Mouse (Mus musculus) midbrain, embryonic 10.5 days (tissue): ENCODE data around the gene Lmf1. TPM values are rescaled to one million over a fixed set of nuclear protein-coding genes. Genes with fewer than 3 reads are reported as not detected.

ENCODE experiments used
- DNase-seq: peaks from one replicate; pipeline ENCODE4 v3.0.0-alpha.2; 2017; ENCODE audit warnings: low spot score
- H3K27ac ChIP-seq: fragments of 300-500 bp; sonication (generic); replicated peaks from 2 replicates; pipeline ENCODE4 v1.5.1; 2016; ENCODE audit warnings: mild to moderate bottlenecking
- H3K27me3 ChIP-seq: fragments of 300-500 bp; sonication (generic); 2 replicates; pipeline ENCODE4 v1.6.1; 2016; ENCODE audit warnings: low read depth, mild to moderate bottlenecking; ENCODE audit not compliant: poor library complexity, severe bottlenecking
- H3K36me3 ChIP-seq: fragments of 300-500 bp; sonication (generic); 2 replicates; pipeline ENCODE4 v1.6.1; 2016; ENCODE audit warnings: mild to moderate bottlenecking, moderate library complexity
- H3K4me1 ChIP-seq: fragments of 300-500 bp; sonication (generic); 2 replicates; pipeline ENCODE4 v1.6.1; 2016
- H3K4me3 ChIP-seq: fragments of 300-500 bp; sonication (generic); 2 replicates; pipeline ENCODE4 v1.5.1; 2016; ENCODE audit warnings: mild to moderate bottlenecking, moderate library complexity
- H3K9me3 ChIP-seq: fragments of 300-500 bp; sonication (generic); replicated peaks from 2 replicates; pipeline ENCODE4 v1.6.1; 2016; ENCODE audit warnings: mild to moderate bottlenecking
- WGBS: fragments of 180-500 bp; shearing (Covaris S2); methylation state at CpG from one replicate; pipeline ENCODE4 v1.1.7; 2016; 5-methylcytosine and 5-hydroxymethylcytosine counted together
- polyA plus RNA-seq: library from polyadenylated mRNA; unstranded; fragments of >200 nt; fragmentation: Nextera tagmentation; extraction: Ambion mirVana; gene quantifications from 2 replicates; pipeline ENCODE4 v1.2.1, GENCODE M21; 2016

Gene Lmf1
- 22.3 and 22.6 TPM in 2 replicates for polyA plus RNA-seq

DNA sequence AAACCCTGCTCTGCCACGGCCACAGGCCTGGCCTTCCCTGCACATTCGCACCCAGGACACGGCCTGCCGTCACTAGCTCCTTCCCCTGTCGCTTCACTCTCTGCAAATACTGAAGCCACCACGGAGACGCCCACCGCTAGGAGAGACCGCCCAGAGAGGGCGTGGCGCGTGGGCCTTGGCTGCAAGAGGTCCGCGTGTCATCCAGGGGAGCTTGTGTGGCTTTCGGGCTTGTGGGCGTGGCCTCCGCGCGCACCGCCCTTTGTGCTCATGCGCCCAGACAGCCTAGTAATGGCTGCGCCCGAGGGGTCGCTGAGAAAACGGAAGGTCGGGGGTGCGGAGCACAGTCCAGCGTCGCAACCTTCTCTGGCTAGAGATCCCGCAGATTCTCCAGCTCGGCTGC lies at the start of gene Lmf1:
TSS of gene Lmf1 (plus strand) at position 166 of the 400 bp plus-strand sequence.
- peak; percentile 96 for DNase-seq
- H3K27ac ChIP-seq: peak within 1 kb of the TSS; percentile 92
- H3K9me3 ChIP-seq: no peaks in the 10 kb centered on the region
- H3K4me1 ChIP-seq: peaks cover 51% of the 10 kb centered on the region
- 0 out of 2 replicates have a peak, but pooled peaks cover 5% of the 10 kb centered on the region for H3K36me3 ChIP-seq
- H3K4me3 ChIP-seq: peak within 1 kb of the TSS; percentile 77
- H3K27me3 ChIP-seq: peaks cover 26% of the 10 kb centered on the region
- under 1% methylated on average over 31 of the region's 31 CpGs for WGBS

DNA sequence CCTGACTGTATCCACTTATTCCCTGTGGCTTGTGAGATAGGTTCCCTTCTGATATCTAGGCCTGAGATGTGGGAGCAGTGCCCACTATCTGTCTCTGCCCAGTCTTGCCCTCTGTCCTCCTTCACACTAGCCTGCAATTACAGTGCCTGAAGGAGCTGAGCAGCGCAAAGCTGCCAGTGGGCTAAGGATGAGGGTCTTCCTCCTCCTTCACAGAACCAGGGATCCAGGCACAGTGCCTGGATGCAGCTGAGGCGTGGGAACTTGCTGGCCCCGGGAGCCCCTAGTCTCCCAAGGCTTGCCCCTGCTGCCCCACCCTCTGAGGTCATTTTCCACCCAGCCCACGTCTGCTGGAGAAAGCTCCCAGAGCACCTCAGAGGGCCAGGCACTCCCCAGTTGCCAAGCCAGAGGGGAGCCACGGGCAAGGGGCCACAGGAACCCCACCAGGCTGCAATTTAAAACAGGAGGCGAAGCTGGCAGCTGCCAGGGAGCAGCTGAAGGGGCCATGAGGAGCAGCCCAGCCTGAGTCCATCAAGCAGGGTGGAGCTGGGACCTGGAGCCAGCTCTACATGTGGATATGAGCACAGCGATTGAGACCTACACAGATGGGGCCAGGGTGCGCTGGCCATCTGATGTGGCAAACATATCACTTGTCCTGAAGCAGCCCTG lies 48.4 kb upstream of the Lmf1 start:
- Histone ChIP-seq H3K4me3 (no peak overlapping the region), H3K4me1 (no peaks in the 10 kb centered on the region), H3K9me3 (no peaks in the 10 kb centered on the region), H3K27me3 (no peaks in the 10 kb centered on the region), H3K36me3 (no peaks in the 10 kb centered on the region), H3K27ac (no peak overlapping the region)
- WGBS: 72% methylated on average over 8 of the region's 8 CpGs
- DNase-seq: no peak

DNA sequence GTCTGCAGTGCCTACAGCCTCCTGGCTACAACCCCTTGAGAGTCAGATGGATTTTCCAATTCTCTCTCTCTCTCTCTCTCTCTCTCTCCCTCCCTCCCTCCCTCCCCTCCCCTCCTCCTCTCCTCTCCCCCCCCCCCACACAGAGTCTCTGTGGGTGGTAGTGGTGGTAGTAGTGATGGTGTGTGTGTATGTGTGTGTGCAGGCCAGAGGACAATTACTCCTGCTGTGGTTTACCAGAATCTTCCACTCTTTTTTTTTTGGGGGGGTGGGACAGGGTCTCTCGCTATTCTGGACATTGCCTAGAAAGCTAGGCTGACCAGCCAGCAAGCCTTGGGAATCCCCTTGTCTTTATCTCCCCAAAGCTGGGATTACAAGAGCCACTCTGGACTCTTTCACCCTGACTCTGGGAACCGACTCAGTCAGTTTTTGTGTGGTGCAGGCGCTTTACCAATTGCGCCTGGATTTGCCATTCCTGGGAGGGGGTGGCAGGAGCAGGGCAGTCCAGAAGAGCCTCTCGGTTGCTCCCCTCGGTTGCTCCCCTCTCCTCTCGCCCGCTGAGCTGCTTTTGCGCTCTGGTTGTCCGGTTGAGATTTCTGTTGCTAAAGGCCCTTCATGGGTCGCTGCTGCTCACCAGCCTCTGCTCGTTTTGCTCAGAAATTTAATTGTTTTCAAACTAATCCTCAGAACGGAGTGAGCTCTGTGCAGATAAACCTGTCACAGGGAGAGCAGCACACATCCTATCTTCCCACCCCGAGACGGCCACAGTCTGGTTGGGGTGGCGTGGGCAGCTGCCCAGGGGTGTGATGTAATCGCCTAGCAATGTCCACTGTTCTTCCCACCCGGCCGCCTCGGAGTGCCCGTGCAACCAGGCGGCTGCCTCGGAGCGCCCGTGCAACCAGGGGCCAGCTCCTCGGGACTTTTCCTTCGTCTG lies 39.7 kb upstream of the Lmf1 start:
- peaks cover 20% of the 10 kb centered on the region for H3K4me1 ChIP-seq
- H3K36me3 ChIP-seq: no peaks in the 10 kb centered on the region
- peak overlapping the region; percentile 41 for H3K4me3 ChIP-seq
- H3K9me3 ChIP-seq: no peaks in the 10 kb centered on the region
- DNase-seq: peak; percentile 60
- H3K27me3 ChIP-seq: peaks cover 35% of the 10 kb centered on the region
- 29% methylated on average over 27 of the region's 27 CpGs for WGBS
- H3K27ac ChIP-seq: peak overlapping the region; percentile 83

DNA sequence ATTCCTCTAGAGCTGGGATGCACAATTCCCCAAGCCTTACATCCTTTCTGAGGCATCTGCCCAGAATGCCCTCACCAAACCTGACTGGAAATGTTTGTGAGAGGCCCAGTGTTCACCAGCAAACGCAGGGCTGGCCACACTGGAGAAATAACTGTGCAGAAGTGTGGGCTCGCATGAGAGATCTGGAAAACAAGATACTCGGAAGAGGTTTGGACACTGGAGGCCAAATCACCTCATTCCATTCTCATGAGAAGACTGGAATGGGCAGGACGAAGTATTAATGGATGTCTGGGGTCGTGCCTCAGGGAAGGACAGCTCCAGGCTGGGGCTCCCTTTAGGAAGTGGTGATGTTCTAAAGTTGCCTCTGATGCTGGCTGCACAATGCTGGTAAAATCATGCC lies 38.2 kb upstream of the Lmf1 start:
- H3K36me3 ChIP-seq: no peaks in the 10 kb centered on the region
- peak overlapping the region; percentile 83 for H3K27ac ChIP-seq
- WGBS: 88% methylated on average over 5 of the region's 5 CpGs
- no peak for DNase-seq
- H3K4me3 ChIP-seq: no peak overlapping the region
- H3K4me1 ChIP-seq: peaks cover 20% of the 10 kb centered on the region
- peaks cover 35% of the 10 kb centered on the region for H3K27me3 ChIP-seq
- H3K9me3 ChIP-seq: no peaks in the 10 kb centered on the region

DNA sequence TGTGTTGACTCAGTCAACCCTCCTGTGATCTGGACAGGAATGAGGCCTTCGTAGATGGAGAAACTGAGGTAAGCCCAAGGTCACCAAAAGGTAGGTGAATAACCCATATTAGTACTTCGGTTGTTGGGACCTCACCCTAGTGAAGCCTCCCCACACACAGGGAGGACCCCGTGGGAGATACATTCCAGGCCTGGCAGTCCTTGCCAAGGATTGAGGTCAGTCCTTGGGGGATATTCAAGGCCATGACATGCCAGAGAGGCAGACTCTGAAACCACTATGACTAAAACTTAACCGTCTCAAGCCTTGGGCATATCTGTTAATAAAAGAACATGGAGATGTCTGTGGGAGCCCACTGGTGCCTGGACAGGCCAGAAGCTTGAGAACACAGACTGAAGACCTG lies 37.1 kb upstream of the Lmf1 start:
- Histone ChIP-seq H3K4me3 (no peak overlapping the region), H3K27ac (no peak overlapping the region), H3K36me3 (no peaks in the 10 kb centered on the region), H3K9me3 (no peaks in the 10 kb centered on the region), H3K4me1 (peaks cover 20% of the 10 kb centered on the region), H3K27me3 (peaks cover 29% of the 10 kb centered on the region)
- no peak for DNase-seq
- 88% methylated on average over 4 of the region's 4 CpGs for WGBS

DNA sequence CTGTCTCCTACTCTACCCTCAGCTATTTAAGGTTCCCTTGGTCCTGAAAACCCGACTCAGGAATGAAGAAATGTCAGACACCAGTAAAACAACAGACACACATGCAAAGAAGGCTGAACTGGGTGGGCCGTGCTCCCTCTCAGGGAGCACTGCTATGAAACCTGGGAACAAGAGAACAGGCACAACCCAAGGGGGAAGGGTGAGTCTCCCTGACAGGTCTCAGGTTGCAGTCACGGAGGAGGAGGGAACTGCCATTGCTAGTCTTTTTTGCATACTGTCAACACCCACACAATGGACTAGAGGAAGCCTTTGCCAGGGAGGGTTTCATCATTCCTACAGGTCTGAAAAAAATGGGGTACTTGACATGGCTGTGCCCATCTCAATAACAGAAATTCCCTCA lies 31.9 kb upstream of the Lmf1 start:
- no peaks in the 10 kb centered on the region for H3K27me3 ChIP-seq
- no peak for DNase-seq
- H3K36me3 ChIP-seq: no peaks in the 10 kb centered on the region
- no peak overlapping the region for H3K4me3 ChIP-seq
- H3K9me3 ChIP-seq: no peaks in the 10 kb centered on the region
- H3K4me1 ChIP-seq: no peaks in the 10 kb centered on the region
- H3K27ac ChIP-seq: no peak overlapping the region
- 56% methylated on average over 3 of the region's 3 CpGs for WGBS

DNA sequence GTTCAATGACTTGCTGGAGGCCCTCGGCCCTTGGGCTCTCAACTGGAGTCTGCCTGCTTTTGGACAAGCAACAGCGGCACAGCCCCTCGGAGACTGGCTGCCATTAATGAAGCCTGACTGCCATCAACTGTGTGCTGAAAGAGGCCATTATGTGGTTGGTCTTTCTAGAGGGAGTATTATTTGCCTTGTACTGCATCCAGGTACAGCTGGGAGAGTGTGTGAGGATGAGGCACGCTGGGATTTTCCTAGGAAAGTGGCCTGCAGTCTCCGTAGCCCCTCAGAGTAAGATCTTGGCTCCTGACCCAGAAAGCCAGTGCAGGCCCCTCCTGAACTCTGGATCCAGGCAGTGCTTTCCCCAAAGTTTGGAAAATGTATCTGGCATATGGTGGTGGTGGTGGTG lies 28.9 kb upstream of the Lmf1 start:
- H3K27me3 ChIP-seq: peaks cover 11% of the 10 kb centered on the region
- no peaks in the 10 kb centered on the region for H3K9me3 ChIP-seq
- 90% methylated on average over 5 of the region's 5 CpGs for WGBS
- no peaks in the 10 kb centered on the region for H3K36me3 ChIP-seq
- H3K4me3 ChIP-seq: no peak overlapping the region
- H3K27ac ChIP-seq: no peak overlapping the region
- no peak for DNase-seq
- peaks cover under 1% of the 10 kb centered on the region for H3K4me1 ChIP-seq

DNA sequence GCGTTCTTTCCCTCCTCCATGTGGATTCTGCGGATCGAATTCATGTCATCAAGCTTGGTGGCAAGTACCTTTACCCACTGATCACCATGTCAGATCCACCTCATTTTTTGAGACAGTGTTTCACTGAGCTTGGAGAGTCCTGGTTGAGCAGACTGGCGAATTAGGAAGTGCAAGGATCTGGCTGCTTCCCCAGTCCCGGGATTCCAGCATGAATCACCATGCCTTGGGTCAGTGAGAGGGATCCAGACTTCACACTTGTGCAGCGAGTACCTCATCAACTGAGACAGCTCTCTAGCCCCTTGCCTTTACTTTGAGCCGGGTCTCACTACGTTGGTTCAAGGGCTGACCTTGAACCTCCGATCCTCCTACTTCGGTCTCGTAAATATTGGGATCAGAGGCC lies 27.6 kb upstream of the Lmf1 start:
- H3K4me3 ChIP-seq: no peak overlapping the region

DNA sequence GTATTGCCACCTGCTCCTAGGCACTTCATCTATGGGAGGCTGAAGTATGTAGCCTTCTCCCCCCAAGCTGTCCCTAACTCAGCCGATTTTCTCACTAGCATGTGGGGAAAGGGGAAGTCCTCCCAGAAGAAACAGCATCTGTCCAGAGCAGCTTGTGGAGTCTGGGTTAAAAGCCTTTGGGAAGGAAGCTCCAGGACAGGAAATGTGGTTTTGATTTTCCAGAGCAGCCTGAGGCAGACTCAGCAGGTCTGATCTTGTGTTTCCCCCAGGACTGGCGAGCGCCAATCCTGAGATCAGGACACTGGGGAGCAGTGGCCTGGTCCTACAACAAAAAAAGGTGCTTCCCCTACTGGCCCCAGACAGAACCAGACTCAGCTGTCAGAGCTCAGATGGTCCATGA lies 23.7 kb upstream of the Lmf1 start:
- Histone ChIP-seq H3K9me3 (no peaks in the 10 kb centered on the region), H3K36me3 (no peaks in the 10 kb centered on the region), H3K4me1 (peaks cover 38% of the 10 kb centered on the region), H3K27me3 (peaks cover 54% of the 10 kb centered on the region), H3K27ac (peak overlapping the region; percentile 84), H3K4me3 (no peak overlapping the region)
- 51% methylated on average over 3 of the region's 3 CpGs for WGBS
- DNase-seq: no peak

More for the DNA sequence above, 27.6 kb upstream of the Lmf1 start:
- no peaks in the 10 kb centered on the region for H3K36me3 ChIP-seq
- whole genome bisulfite sequencing: 91% methylated on average over 11 of the region's 11 CpGs
- H3K27ac ChIP-seq: no peak overlapping the region
- peaks cover 24% of the 10 kb centered on the region for H3K27me3 ChIP-seq
- DNase-seq: no peak
- H3K4me1 ChIP-seq: peaks cover 14% of the 10 kb centered on the region
- no peaks in the 10 kb centered on the region for H3K9me3 ChIP-seq

DNA sequence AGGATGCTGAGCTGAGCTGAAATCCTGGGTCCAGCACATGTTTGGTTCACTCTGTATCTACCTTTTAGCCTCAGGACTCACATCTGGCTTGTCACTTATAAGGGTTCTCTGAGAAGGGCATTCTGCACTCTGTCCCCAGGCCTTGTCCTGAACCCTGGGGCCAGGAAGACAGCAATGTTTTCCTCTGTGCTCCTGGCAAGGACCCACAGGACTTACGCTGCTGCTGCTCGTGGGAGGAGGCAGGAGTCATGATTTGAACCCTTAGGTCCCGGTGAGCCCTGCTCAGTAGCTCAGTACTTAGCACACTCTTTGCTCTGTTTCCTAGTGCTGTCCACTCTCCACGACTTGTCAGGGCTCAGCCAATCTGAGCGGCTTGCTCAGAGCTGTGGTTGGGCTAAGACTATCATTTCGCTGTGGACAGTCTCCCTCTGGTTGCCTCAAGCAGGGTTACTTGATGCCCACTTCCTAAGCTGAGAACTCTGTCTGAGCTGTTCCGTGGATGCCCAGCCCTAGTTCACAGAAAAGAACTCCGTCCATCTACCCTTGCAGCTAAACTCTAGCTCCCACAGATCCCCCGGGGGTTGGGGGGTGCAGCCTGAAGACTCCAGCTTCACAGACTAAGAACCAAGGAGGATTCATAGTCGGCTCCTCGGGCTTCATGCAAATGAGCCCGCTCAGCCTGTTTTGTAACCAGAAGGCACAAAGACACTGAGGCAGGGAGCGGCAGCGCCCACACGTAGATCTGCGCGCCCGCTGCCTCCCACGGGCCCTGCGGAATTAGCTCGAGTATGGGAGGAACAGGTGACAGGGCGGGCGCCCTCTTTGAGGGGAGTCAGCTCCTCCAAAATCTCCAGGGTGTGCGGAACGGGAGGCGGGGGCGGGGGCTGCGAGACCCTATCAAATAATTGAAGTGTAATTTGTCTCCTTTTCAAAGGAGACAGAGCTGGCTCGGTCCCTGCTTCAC lies 22.9 kb upstream of the Lmf1 start:
- H3K27ac ChIP-seq: peak overlapping the region; percentile 84
- H3K27me3 ChIP-seq: peaks cover 62% of the 10 kb centered on the region
- DNase-seq: peak; percentile 52
- no peaks in the 10 kb centered on the region for H3K9me3 ChIP-seq
- H3K4me1 ChIP-seq: peaks cover 45% of the 10 kb centered on the region
- H3K36me3 ChIP-seq: no peaks in the 10 kb centered on the region
- peak overlapping the region; percentile 61 for H3K4me3 ChIP-seq
- WGBS: 7% methylated on average over 29 of the region's 29 CpGs

DNA sequence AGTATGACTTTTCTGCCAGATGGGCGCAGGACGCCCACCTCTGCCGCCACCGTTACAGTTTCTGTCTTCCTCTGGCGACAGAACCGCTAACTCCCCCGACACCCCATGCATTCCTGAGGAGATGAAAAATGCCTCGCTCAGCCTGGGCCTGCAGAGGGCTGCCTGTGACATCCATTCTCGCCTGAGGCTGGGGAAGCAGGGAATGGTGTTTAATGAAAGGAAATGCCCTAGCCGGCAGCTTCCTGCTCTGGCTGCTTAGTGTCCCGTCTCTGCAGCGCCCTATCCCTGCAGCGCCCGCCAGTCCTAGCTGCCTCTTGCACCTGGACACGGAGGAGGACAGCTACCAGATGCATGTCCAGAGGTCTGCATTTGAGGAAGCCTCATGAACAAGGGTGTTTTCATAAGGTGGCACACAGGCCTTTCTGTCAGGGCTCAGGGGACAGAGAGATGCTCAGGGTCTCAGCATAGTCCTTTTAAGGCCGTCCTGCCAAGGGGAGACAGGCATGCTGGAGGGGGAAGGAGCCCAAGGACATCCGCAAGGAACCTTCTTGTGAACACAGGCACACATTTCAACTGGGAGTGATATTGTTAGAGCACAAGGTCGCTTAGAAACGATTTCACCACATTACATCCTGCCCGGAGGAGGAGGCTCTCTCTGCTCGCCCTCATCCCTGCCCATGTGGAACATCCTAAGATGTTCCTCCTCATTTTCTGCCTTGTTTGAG lies 22.1 kb upstream of the Lmf1 start:
- Histone ChIP-seq H3K9me3 (no peaks in the 10 kb centered on the region), H3K36me3 (no peaks in the 10 kb centered on the region), H3K4me1 (peaks cover 54% of the 10 kb centered on the region), H3K4me3 (peak overlapping the region; percentile 61), H3K27me3 (peaks cover 62% of the 10 kb centered on the region), H3K27ac (peak overlapping the region; percentile 84)
- WGBS: 17% methylated on average over 21 of the region's 21 CpGs
- peak; percentile 53 for DNase-seq

DNA sequence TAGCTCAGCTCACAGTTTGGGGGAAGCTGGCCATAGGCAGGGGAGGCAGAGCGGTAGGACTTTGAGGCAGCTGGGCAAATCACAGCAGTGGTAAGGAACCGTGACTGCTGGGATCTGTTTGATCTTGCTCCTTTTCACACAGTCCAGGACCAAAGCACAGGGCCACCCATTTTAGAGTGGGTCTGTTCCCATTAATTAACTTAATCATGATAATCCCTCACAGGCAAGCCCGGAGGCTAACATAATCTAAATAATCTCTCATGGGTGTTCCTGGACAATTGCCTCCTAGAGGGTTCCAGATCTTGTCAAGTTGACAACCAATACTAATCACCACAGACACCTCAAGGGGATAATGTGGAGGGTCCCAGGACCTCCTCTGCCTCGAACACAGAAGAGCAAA lies 19.3 kb upstream of the Lmf1 start:
- Histone ChIP-seq H3K4me1 (peaks cover 62% of the 10 kb centered on the region), H3K4me3 (no peak overlapping the region), H3K27ac (peak overlapping the region; percentile 82; the same call in 1 of the 2 replicates), H3K27me3 (peaks cover 72% of the 10 kb centered on the region), H3K9me3 (no peaks in the 10 kb centered on the region), H3K36me3 (no peaks in the 10 kb centered on the region)
- DNase-seq: no peak
- WGBS: 41% methylated on average over 4 of the region's 4 CpGs
